Mouse (Mus musculus) thymus, adult 2 months (tissue): ENCODE data around the gene Gm14444. TPM values are rescaled to one million over a fixed set of nuclear protein-coding genes. Genes with fewer than 3 reads are reported as not detected.
"Not testable (repeated sequence)": the region's sequence is repeated elsewhere in the genome, so short reads cannot be mapped to it uniquely, and the experiment has no call there.

Experiments used
- DNase-seq: peaks from one replicate; pipeline ENCODE4 v3.0.0; 2021
- H3K27ac ChIP-seq: fragments of 200-500 bp; 2 replicates; pipeline ENCODE4 v1.5.1; 2012; ENCODE audit warnings: low read length, control low read depth; ENCODE audit not compliant: control insufficient read depth, insufficient read depth
- H3K27me3 ChIP-seq: fragments of 200-500 bp; 2 replicates; pipeline ENCODE4 v1.6.1; 2012; ENCODE audit warnings: mild to moderate bottlenecking, low read length, moderate library complexity, mixed read lengths; ENCODE audit not compliant: control insufficient read depth, insufficient read depth
- H3K36me3 ChIP-seq: fragments of 200-500 bp; 2 replicates; pipeline ENCODE4 v1.6.1; 2012; ENCODE audit warnings: mild to moderate bottlenecking, low read length, moderate library complexity; ENCODE audit not compliant: control insufficient read depth, insufficient read depth
- H3K4me1 ChIP-seq: fragments of 200-500 bp; replicated peaks from 2 replicates; pipeline ENCODE4 v1.6.1; 2012; ENCODE audit warnings: low read length; ENCODE audit not compliant: control insufficient read depth, insufficient read depth
- H3K4me3 ChIP-seq: fragments of 200-500 bp; 2 replicates; pipeline ENCODE4 v1.5.1; 2012; ENCODE audit warnings: mild to moderate bottlenecking, low read length, control low read depth, moderate library complexity; ENCODE audit not compliant: control insufficient read depth, insufficient read depth
- WGBS: fragments of 180-500 bp; shearing (Covaris S2); methylation state at CpG from one replicate; pipeline ENCODE4 v1.1.7; 2018; 5-methylcytosine and 5-hydroxymethylcytosine counted together
- polyA plus RNA-seq: library from polyadenylated mRNA; depleted of rRNA; stranded (reverse); fragments of >200 nt; gene quantifications from 2 replicates; pipeline ENCODE4 v1.2.3, GENCODE M21; 2012; rRNA removed

Gm14444 gene
- polyA plus RNA-seq: not detected in 2 replicates

DNA sequence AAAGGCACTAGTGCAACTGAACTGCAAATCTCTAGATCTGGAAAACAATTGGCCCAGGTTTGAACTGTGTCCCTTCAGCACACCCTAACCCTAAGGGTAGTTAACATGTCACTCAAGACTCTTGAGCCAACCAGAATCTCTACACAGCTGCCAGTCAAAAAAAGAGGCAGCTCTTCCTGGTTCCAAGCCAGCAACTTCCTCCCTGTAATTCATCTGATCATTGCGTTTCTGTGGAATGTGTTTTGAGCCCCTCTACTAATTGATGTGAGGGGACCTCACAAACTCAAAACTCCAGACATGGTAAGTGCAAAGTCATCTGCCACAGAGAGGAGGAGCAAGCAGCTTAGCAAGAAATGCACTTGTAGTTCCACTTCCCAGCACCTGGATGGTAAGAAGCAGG lies at the start of gene Gm14444:
Gene Gm14444, plus strand, starts transcription at position 220 of the 400 bp plus-strand sequence.
- not testable (repeated sequence) for H3K4me3 ChIP-seq, H3K4me1 ChIP-seq, DNase-seq, H3K27ac ChIP-seq, H3K27me3 ChIP-seq, H3K36me3 ChIP-seq
- WGBS: 75% methylated on average over 1 of the region's 1 CpGs

DNA sequence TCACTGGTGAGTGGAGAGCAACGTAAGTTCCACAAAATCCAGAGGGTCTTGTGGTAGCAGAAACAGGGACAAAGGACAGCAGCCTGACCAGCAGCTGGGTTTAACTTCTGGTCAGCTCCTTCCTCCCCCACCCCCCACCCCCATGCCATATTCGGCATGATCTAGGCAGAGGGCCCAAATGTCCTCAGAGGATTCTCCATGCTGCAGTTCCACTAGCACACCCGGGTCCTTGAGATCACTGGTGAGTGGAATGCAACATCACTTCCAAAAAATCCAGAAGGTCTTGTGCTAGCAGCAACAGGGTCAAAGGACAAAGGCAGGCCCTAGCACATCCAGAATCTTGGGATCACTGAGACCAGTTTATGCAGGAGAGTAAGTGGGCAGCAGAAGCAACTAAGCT lies 44.6 kb upstream of the Gm14444 start:
- not testable (repeated sequence) for H3K27me3 ChIP-seq, DNase-seq, H3K4me3 ChIP-seq, H3K27ac ChIP-seq, H3K4me1 ChIP-seq, H3K36me3 ChIP-seq
- WGBS: 84% methylated on average over 3 of the region's 3 CpGs

DNA sequence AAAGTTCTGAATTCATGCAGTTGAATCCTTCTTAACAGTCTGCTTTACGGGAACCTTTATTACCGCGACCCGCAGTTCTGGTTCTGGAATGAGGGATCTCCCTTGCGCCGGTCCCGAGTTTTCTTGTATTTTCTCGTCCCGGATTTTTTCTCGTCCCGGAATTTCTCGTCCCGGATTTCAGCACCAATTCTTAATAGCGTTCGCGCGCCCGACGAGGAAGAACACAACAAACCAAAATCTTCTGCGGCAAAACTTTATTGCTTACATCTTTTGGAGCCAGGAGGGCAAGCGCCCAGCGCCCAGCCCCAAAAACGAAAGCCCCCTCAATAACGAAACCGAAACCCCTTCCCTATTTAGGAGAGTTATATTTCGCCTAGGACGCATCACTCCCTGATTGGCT lies 34.2 kb downstream of the Gm14444 start:
- not testable (repeated sequence) for H3K4me1 ChIP-seq, H3K27ac ChIP-seq, DNase-seq, H3K36me3 ChIP-seq, H3K4me3 ChIP-seq, H3K27me3 ChIP-seq
- WGBS: 97% methylated on average over 27 of the region's 27 CpGs

DNA sequence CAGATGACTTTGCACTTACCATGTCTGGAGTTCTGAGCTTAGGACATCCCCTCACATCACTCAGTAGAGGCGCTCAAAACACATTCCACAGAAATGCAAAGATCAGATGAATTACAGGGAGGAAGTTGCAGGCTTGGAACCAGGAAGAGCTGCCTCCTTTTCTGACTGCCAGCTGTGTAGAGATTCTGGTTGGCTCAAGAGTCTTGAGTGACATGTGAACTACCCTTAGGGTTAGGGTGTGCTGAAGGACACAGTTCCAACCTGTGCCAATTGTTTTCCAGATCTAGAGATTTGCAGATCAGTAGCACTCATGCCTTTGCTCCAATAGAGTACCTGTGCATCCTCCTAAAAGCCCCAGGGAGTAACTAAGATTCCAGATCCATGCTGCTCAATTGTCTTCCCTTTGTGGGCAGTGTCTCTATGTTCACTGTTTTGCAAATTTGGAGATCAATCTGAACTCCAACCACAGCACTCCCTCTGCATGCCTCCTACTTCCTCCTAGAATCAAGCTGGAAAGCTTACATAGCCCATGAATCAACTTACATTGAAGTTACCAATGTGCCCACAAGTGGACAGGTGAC lies 57.7 kb downstream of the Gm14444 start, which contains the start of gene Gm14393:
Gene Gm14393, minus strand, starts transcription at position 101 of the 581 bp plus-strand sequence.
- not testable (repeated sequence) for H3K36me3 ChIP-seq, DNase-seq, H3K27me3 ChIP-seq, H3K27ac ChIP-seq, H3K4me1 ChIP-seq, H3K4me3 ChIP-seq
- WGBS: 76% methylated on average over 1 of the region's 1 CpGs

Other genes starting within 250 kb of the Gm14444 start
- gene Edn3, start 249.6 kb upstream of the Gm14444 start, polyA plus RNA-seq: 0.08 and 0.10 TPM in 2 replicates
- gene Gm14393, start 57.5 kb downstream of the Gm14444 start, polyA plus RNA-seq: not detected in 2 replicates
- 0.93 and 2.0 TPM in 2 replicates for gene Gm14399, start 131.8 kb downstream of the Gm14444 start, polyA plus RNA-seq
- 0.06 and 0.09 TPM in 2 replicates for gene Gm14443, start 165.6 kb downstream of the Gm14444 start, polyA plus RNA-seq
- gene Gm14391, start 196.7 kb downstream of the Gm14444 start, polyA plus RNA-seq: 7.3 and 7.7 TPM in 2 replicates